Mouse (Mus musculus) ES-Bruce4 (cell line): ENCODE results near the gene Traf3ip2.

ENCODE experiments used
- CTCF ChIP-seq: IDR thresholded peaks from one replicate; pipeline ENCODE4 v1.8.1; 2011; ENCODE audit warnings: low read depth, low read length
- EP300 ChIP-seq: IDR thresholded peaks from 2 replicates; pipeline ENCODE4 v1.6.1; 2011; ENCODE audit warnings: low read depth, low read length; ENCODE audit not compliant: insufficient read depth
- POLR2A ChIP-seq: IDR thresholded peaks from one replicate; pipeline ENCODE4 v1.8.1; 2011; ENCODE audit warnings: low read length; ENCODE audit not compliant: insufficient read depth

- TF ChIP-seq CTCF, result no peak
- TF ChIP-seq EP300, result no peak
- TF ChIP-seq POLR2A, result no peak
Observed at GRCm38 (mm10) chr10:39566901-39567300, 45.8 kb upstream of the Traf3ip2 start.
